Comparison of ENCODE assay signal across 15 mouse cellular contexts in genomic region chr3:136749477-136749797, GRCm38 (mm10).
A peak's percentile ranks its signal among the peaks of the same experiment; 100 is the strongest.
DNase-seq lines count a peak whose midpoint lies in the region; ATAC-seq lines count a peak whose summit lies in the region.
"Had no signal": no experiment of that assay in that cellular context is flagged by ENCODE, and none has a peak within 500 bp of the region (broad histone marks: within the 10 kb centered on the region; RNA-seq: fewer than 3 reads in every experiment).

No protein-coding gene starts in this region.

- no peaks in the 10 kb centered on the region for H3K9me3 ChIP-seq in forebrain, embryonic 11.5 days (ENCODE audit: control insufficient read depth, low read length)
- H3K9me3 ChIP-seq in forebrain, embryonic 13.5 days (replicated peaks), result no peaks in the 10 kb centered on the region
- no peaks in the 10 kb centered on the region for H3K9me3 ChIP-seq in forebrain, embryonic 15.5 days
- H3K9me3 ChIP-seq in forebrain, embryonic 10.5 days, result no peaks in the 10 kb centered on the region
- H3K9me3 ChIP-seq: embryonic facial prominence, embryonic 13.5 days had no signal

- no peaks in the 10 kb centered on the region for H3K27me3 ChIP-seq in forebrain, embryonic 11.5 days (ENCODE audit: control insufficient read depth, insufficient read depth, low read length)
- H3K27me3 ChIP-seq in forebrain, embryonic 13.5 days, result no peaks in the 10 kb centered on the region
- H3K27me3 ChIP-seq in forebrain, embryonic 15.5 days, result no peaks in the 10 kb centered on the region
- H3K27me3 ChIP-seq in forebrain, embryonic 10.5 days (ENCODE audit: poor library complexity, severe bottlenecking), result peaks cover 27% of the 10 kb centered on the region
- H3K27me3 ChIP-seq: embryonic facial prominence, embryonic 13.5 days had no signal

- no peak overlapping the region for H3K9ac ChIP-seq in forebrain, embryonic 11.5 days (ENCODE audit: low read length)
- no peak overlapping the region for H3K9ac ChIP-seq in forebrain, embryonic 13.5 days
- H3K9ac ChIP-seq in forebrain, embryonic 15.5 days (replicated peaks), result no peak overlapping the region
- H3K9ac ChIP-seq: embryonic facial prominence, embryonic 13.5 days had no signal

- H3K27ac ChIP-seq in forebrain, embryonic 11.5 days (ENCODE audit: low read depth, low read length), result no peak overlapping the region
- H3K27ac ChIP-seq in forebrain, embryonic 13.5 days, result no peak overlapping the region
- no peak overlapping the region for H3K27ac ChIP-seq in forebrain, embryonic 15.5 days (replicated peaks)
- no peak overlapping the region for H3K27ac ChIP-seq in forebrain, embryonic 10.5 days
- H3K27ac ChIP-seq: embryonic facial prominence, embryonic 13.5 days had no signal

- no peaks in the 10 kb centered on the region for H3K4me1 ChIP-seq in forebrain, embryonic 11.5 days (replicated peaks; ENCODE audit: control insufficient read depth, insufficient read depth, low read length)
- peaks cover 39% of the 10 kb centered on the region for H3K4me1 ChIP-seq in forebrain, embryonic 13.5 days
- peaks cover 35% of the 10 kb centered on the region for H3K4me1 ChIP-seq in forebrain, embryonic 15.5 days
- H3K4me1 ChIP-seq in forebrain, embryonic 10.5 days, result peaks cover 40% of the 10 kb centered on the region

- no peaks in the 10 kb centered on the region for H3K36me3 ChIP-seq in forebrain, embryonic 11.5 days (ENCODE audit: control insufficient read depth, insufficient read depth, low read length)
- H3K36me3 ChIP-seq in forebrain, embryonic 13.5 days (ENCODE audit: poor library complexity, severe bottlenecking), result no peaks in the 10 kb centered on the region
- H3K36me3 ChIP-seq in forebrain, embryonic 15.5 days, result no peaks in the 10 kb centered on the region
- H3K36me3 ChIP-seq in forebrain, embryonic 10.5 days (replicated peaks), result no peaks in the 10 kb centered on the region
- H3K36me3 ChIP-seq: embryonic facial prominence, embryonic 13.5 days had no signal

- no peak overlapping the region for H3K4me2 ChIP-seq in forebrain, embryonic 11.5 days (ENCODE audit: low read depth, low read length, severe bottlenecking)
- no peak overlapping the region for H3K4me2 ChIP-seq in forebrain, embryonic 13.5 days
- no peak overlapping the region for H3K4me2 ChIP-seq in forebrain, embryonic 15.5 days (replicated peaks)
- H3K4me2 ChIP-seq: embryonic facial prominence, embryonic 13.5 days had no signal

- 0 out of 2 replicates have a peak, but pooled peaks have one; percentile 44 for ATAC-seq in forebrain, embryonic 11.5 days (replicated peaks; ENCODE audit: low FRiP score)
- no peak for ATAC-seq in forebrain, embryonic 13.5 days
- ATAC-seq in forebrain, embryonic 15.5 days (replicated peaks), result peak; percentile 44; the same call in 1 of the 2 replicates

- no peak for DNase-seq in forebrain, embryonic 11.5 days (ENCODE audit: low spot score)
- DNase-seq in forebrain, embryonic 10.5 days (ENCODE audit: extremely low spot score, low spot score), result no peak
- peak; percentile 94 for DNase-seq in retina, postnatal 1 day
- DNase-seq in retina, embryonic 14.5 days (ENCODE audit: low spot score), result no peak
- peak; percentile 17 for DNase-seq in retina, postnatal 7 days (ENCODE audit: low read depth, low spot score)
- DNase-seq in cerebellum, adult 8-10 months, result no peak
- DNase-seq: adrenal gland, adult 8-10 months; adrenal gland, postnatal 14 days; adrenal gland, postnatal 36 days; cerebellum, adult 11 months; cerebellum, postnatal 10 days; cerebellum, postnatal 25 days had no signal

- H3K4me3 ChIP-seq in forebrain, embryonic 11.5 days (ENCODE audit: low read depth, low read length), result no peak overlapping the region
- no peak overlapping the region for H3K4me3 ChIP-seq in forebrain, embryonic 13.5 days
- H3K4me3 ChIP-seq in forebrain, embryonic 15.5 days, result no peak overlapping the region
- H3K4me3 ChIP-seq in forebrain, embryonic 10.5 days, result no peak overlapping the region
- H3K4me3 ChIP-seq: embryonic facial prominence, embryonic 13.5 days had no signal

Comparison
In these comparisons a context has a peak if more than half of its experiments do, and no peak if none do; other contexts are left out.
1. DNase-seq: peak in retina, postnatal 1 day (single experiment) and retina, postnatal 7 days (single experiment); none in forebrain, embryonic 11.5 days (single experiment), forebrain, embryonic 10.5 days (single experiment), retina, embryonic 14.5 days (single experiment) and cerebellum, adult 8-10 months (single experiment).